Mouse (Mus musculus) G1E (cell line): ENCODE measurements around the gene Cnn1.

Experiments
- CTCF ChIP-seq: IDR thresholded peaks from 2 replicates; pipeline ENCODE4 v1.5.1; 2012; ENCODE audit warnings: low read depth, low read length, inconsistent platforms, mixed read lengths
- POLR2AphosphoS5 ChIP-seq: IDR thresholded peaks from 2 replicates; pipeline ENCODE4 v1.6.1; 2012; ENCODE audit warnings: low read depth, low read length, inconsistent platforms; ENCODE audit not compliant: insufficient replicate concordance

- TF ChIP-seq CTCF (no peak), POLR2AphosphoS5 (no peak)
Measured at GRCm38 (mm10) chr9:22132220-22132619, 33.2 kb downstream of the Cnn1 start.
